26 mouse cellular contexts compared by ENCODE assay signal in genomic region chr10:26558118-26558517, GRCm38 (mm10).
DNase-seq lines count a peak whose midpoint lies in the region; ATAC-seq and TF ChIP-seq lines count a peak whose summit lies in the region.
"Had no signal": no experiment of that assay in that cellular context is flagged by ENCODE, and none has a peak within 500 bp of the region (broad histone marks: within the 10 kb centered on the region; RNA-seq: fewer than 3 reads in every experiment).

No protein-coding gene starts in this region.

- 77% methylated on average over 1 of the region's 1 CpGs for WGBS in midbrain, postnatal 0 days
- 71% methylated on average over 1 of the region's 1 CpGs for WGBS in limb, embryonic 10.5 days

- no peaks in the 10 kb centered on the region for H3K4me1 ChIP-seq in midbrain, postnatal 0 days (ENCODE audit: insufficient read depth, low read length)
- H3K4me1 ChIP-seq in limb, embryonic 10.5 days = peaks cover 7% of the 10 kb centered on the region; the same call in 1 of the 2 replicates
- H3K4me1 ChIP-seq: forebrain, embryonic 13.5 days; hindbrain, embryonic 12.5 days; midbrain, embryonic 10.5 days had no signal

- H3K27me3 ChIP-seq in midbrain, postnatal 0 days (ENCODE audit: insufficient read depth, low read length) = no peaks in the 10 kb centered on the region
- H3K27me3 ChIP-seq in limb, embryonic 10.5 days (ENCODE audit: low read depth, poor library complexity, severe bottlenecking) = no peaks in the 10 kb centered on the region
- H3K27me3 ChIP-seq: forebrain, embryonic 13.5 days; heart, embryonic 15.5 days; hindbrain, embryonic 12.5 days; limb, embryonic 13.5 days; Patski had no signal

- no peak overlapping the region for H3K9ac ChIP-seq in midbrain, postnatal 0 days (replicated peaks; ENCODE audit: low read length, poor library complexity, severe bottlenecking)
- H3K9ac ChIP-seq: forebrain, embryonic 13.5 days; heart, embryonic 15.5 days; hindbrain, embryonic 12.5 days; limb, embryonic 13.5 days had no signal

- H3K36me3 ChIP-seq in midbrain, postnatal 0 days (ENCODE audit: insufficient read depth, low read length) = no peaks in the 10 kb centered on the region
- no peaks in the 10 kb centered on the region for H3K36me3 ChIP-seq in limb, embryonic 10.5 days
- H3K36me3 ChIP-seq: heart, embryonic 10.5 days; heart, embryonic 15.5 days; hindbrain, embryonic 12.5 days; limb, embryonic 13.5 days; midbrain, embryonic 10.5 days had no signal

- DNase-seq in 416B (ENCODE audit: low read depth) = peak; percentile 40
- peak; percentile 51 for DNase-seq in induced T-regulatory cell, adult 2 months (ENCODE audit: low read depth)
- DNase-seq in testis, postnatal 10 days (ENCODE audit: low spot score) = no peak
- no peak for DNase-seq in midbrain, postnatal 0 days (ENCODE audit: low spot score)
- no peak for DNase-seq in limb, embryonic 10.5 days (ENCODE audit: low spot score)
- DNase-seq: adrenal gland, postnatal 14 days; cerebellum, adult 11-12 months; cerebellum, postnatal 14 days; gastrocnemius, postnatal 10 days; kidney, adult 9 months; kidney, postnatal 10 days; layer of hippocampus, adult 9-11 months; lung, postnatal 36 days; thymus, postnatal 25 days had no signal

- no peak overlapping the region for H3K4me3 ChIP-seq in midbrain, postnatal 0 days (ENCODE audit: low read depth, low read length)
- H3K4me3 ChIP-seq in limb, embryonic 10.5 days = no peak overlapping the region
- H3K4me3 ChIP-seq: forebrain, embryonic 13.5 days; heart, embryonic 10.5 days; heart, embryonic 15.5 days; hindbrain, embryonic 12.5 days; limb, embryonic 13.5 days; midbrain, embryonic 10.5 days had no signal

- no peak overlapping the region for H3K27ac ChIP-seq in midbrain, postnatal 0 days (ENCODE audit: low read depth, low read length)
- no peak overlapping the region for H3K27ac ChIP-seq in limb, embryonic 10.5 days
- H3K27ac ChIP-seq: forebrain, embryonic 13.5 days; heart, embryonic 10.5 days; heart, embryonic 15.5 days; hindbrain, embryonic 12.5 days; hindbrain, postnatal 0 days; limb, embryonic 13.5 days; midbrain, embryonic 10.5 days had no signal

- ATAC-seq in activated CD4-positive, CD25-positive, alpha-beta regulatory T cell, adult 4 months = peak; percentile 60
- peak; percentile 75 for ATAC-seq in megakaryocyte-erythroid progenitor cell, adult 5-6 weeks (replicated peaks; ENCODE audit: low FRiP score, low TSS enrichment, poor library complexity, severe bottlenecking)
- ATAC-seq in midbrain, postnatal 0 days (ENCODE audit: low FRiP score) = no peak
- ATAC-seq: forebrain, embryonic 13.5 days; hindbrain, postnatal 0 days; intestine, postnatal 0 days; Patski had no signal

- no peaks in the 10 kb centered on the region for H3K9me3 ChIP-seq in midbrain, postnatal 0 days (ENCODE audit: low read length)
- no peaks in the 10 kb centered on the region for H3K9me3 ChIP-seq in limb, embryonic 10.5 days (replicated peaks)
- H3K9me3 ChIP-seq: forebrain, embryonic 13.5 days; heart, embryonic 10.5 days; heart, embryonic 15.5 days; hindbrain, embryonic 12.5 days; limb, embryonic 13.5 days; midbrain, embryonic 10.5 days had no signal

- no peak for TF ChIP-seq CTCF in midbrain, postnatal 0 days (IDR thresholded peaks at IDR 0.05)

- H3K4me2 ChIP-seq in midbrain, postnatal 0 days (ENCODE audit: low read depth, low read length, poor library complexity, severe bottlenecking) = no peak overlapping the region
- H3K4me2 ChIP-seq: forebrain, embryonic 13.5 days; heart, embryonic 15.5 days; hindbrain, embryonic 12.5 days; limb, embryonic 13.5 days; liver, embryonic 11.5 days had no signal

Comparison
In these comparisons a context has a peak if more than half of its experiments do, and no peak if none do; other contexts are left out.
1. DNase-seq: peak in 416B (single experiment) and induced T-regulatory cell, adult 2 months (single experiment); none in testis, postnatal 10 days (single experiment), midbrain, postnatal 0 days (single experiment) and limb, embryonic 10.5 days (single experiment).